Mouse (Mus musculus) limb, embryonic 11.5 days (tissue): ENCODE data around the gene Strc. TPM values are rescaled to one million over a fixed set of nuclear protein-coding genes. Genes with fewer than 3 reads are reported as not detected.
"Not testable (repeated sequence)": the region's sequence is repeated elsewhere in the genome, so short reads cannot be mapped to it uniquely, and the experiment has no call there.

Experiments
- ATAC-seq: fragments of 200-750 bp; cut with Nextera tagmentation; 2 replicates; pipeline ENCODE4 v1.8.0; 2017; ENCODE audit warnings: low read depth; ENCODE audit not compliant: insufficient number of reproducible peaks, low FRiP score, low TSS enrichment
- DNase-seq: peaks from one replicate; pipeline ENCODE4 v3.0.0-alpha.2; 2015; ENCODE audit warnings: low spot score
- H3K27ac ChIP-seq: fragments of 300-500 bp; sonication (generic); replicated peaks from 2 replicates; pipeline ENCODE4 v1.5.1; 2014; ENCODE audit warnings: low read depth, mild to moderate bottlenecking, low read length
- H3K27me3 ChIP-seq: fragments of 300-500 bp; sonication (generic); 2 replicates; pipeline ENCODE4 v1.6.1; 2014; ENCODE audit warnings: mild to moderate bottlenecking, low read length, mixed read lengths; ENCODE audit not compliant: control insufficient read depth, insufficient read depth
- H3K36me3 ChIP-seq: fragments of 300-500 bp; sonication (generic); 2 replicates; pipeline ENCODE4 v1.6.1; 2014; ENCODE audit warnings: mild to moderate bottlenecking, low read length, moderate library complexity, mixed read lengths; ENCODE audit not compliant: control insufficient read depth, insufficient read depth
- H3K4me1 ChIP-seq: fragments of 300-500 bp; sonication (generic); 2 replicates; pipeline ENCODE4 v1.6.1; 2014; ENCODE audit warnings: low read length, mixed read lengths; ENCODE audit not compliant: control insufficient read depth, insufficient read depth
- H3K4me2 ChIP-seq: fragments of 300-500 bp; sonication (generic); 2 replicates; pipeline ENCODE4 v1.6.1; 2014; ENCODE audit warnings: low read depth, mild to moderate bottlenecking, moderate library complexity; ENCODE audit not compliant: severe bottlenecking
- H3K4me3 ChIP-seq: fragments of 300-500 bp; sonication (generic); 2 replicates; pipeline ENCODE4 v1.5.1; 2014; ENCODE audit warnings: low read depth, low read length
- H3K9ac ChIP-seq: fragments of 300-500 bp; sonication (generic); 2 replicates; pipeline ENCODE4 v1.6.1; 2014; ENCODE audit warnings: mild to moderate bottlenecking, low read length
- H3K9me3 ChIP-seq: fragments of 300-500 bp; sonication (generic); 2 replicates; pipeline ENCODE4 v1.6.1; 2016; ENCODE audit warnings: low read length; ENCODE audit not compliant: control insufficient read depth
- WGBS: fragments of 180-500 bp; shearing (Covaris S2); extraction: QIAGEN DNeasy Blood & Tissue Kit; methylation state at CpG from one replicate; pipeline ENCODE4 v1.1.7; 2014; 5-methylcytosine and 5-hydroxymethylcytosine counted together
- polyA plus RNA-seq: library from polyadenylated mRNA; unstranded; fragments of >200 nt; fragmentation: Nextera tagmentation; extraction: Ambion mirVana; gene quantifications from 2 replicates; pipeline ENCODE4 v1.2.1, GENCODE M21; 2014

The Strc gene
- not detected in 2 replicates for polyA plus RNA-seq

DNA sequence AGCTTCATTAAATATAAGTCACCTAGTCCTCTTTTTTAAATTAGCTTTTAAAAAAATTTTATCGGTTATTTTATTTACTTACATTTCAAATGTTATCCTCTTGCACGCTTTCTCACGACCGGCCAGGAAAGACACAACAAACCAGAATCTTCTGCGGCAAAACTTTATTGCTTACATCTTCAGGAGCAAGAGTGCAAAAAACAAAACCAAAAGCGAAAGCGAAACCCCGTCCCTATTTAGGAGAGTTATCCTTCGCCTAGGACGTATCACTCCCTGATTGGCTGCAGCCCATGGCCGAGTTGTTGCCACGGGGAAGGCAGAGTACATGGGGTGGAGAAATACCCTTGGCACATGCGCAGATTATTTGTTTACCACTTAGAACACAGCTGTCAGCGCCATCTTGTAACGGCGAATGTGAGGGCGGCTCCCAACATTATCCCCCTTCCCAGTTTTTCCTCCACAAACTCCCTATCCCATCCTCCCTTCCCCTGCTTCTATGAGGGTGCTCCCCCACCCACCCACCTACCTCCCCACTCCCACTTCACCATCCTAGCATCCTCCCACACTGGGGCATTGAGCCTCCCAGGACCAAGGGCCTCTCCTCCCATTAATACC, at the start of gene Strc:
Gene Strc, minus strand, starts transcription at position 208 of the 615 bp plus-strand sequence.
- H3K27me3 ChIP-seq, ATAC-seq, H3K27ac ChIP-seq, H3K9me3 ChIP-seq, H3K9ac ChIP-seq, H3K4me3 ChIP-seq, H3K36me3 ChIP-seq, DNase-seq, H3K4me2 ChIP-seq, H3K4me1 ChIP-seq: not testable (repeated sequence)
- WGBS, result 96% methylated on average over 14 of the region's 17 CpGs

- Histone ChIP-seq H3K9me3 (no peaks in the 10 kb centered on the region), H3K4me2 (no peak overlapping the region), H3K36me3 (peaks cover 44% of the 10 kb centered on the region; the same call in 1 of the 2 replicates), H3K27ac (no peak overlapping the region), H3K4me3 (no peak overlapping the region), H3K4me1 (no peaks in the 10 kb centered on the region), H3K9ac (no peak overlapping the region), H3K27me3 (no peaks in the 10 kb centered on the region)
- 100% methylated on average over 1 of the region's 1 CpGs for WGBS
- no peak for DNase-seq
- no peak for ATAC-seq
These were observed 47.9 kb upstream of the Strc start for GRCm38 (mm10) chr2:121434854-121435253.

- Histone ChIP-seq H3K27ac (no peak overlapping the region), H3K36me3 (peaks cover 24% of the 10 kb centered on the region), H3K4me3 (no peak overlapping the region), H3K27me3 (no peaks in the 10 kb centered on the region), H3K9ac (no peak overlapping the region), H3K9me3 (no peaks in the 10 kb centered on the region), H3K4me1 (no peaks in the 10 kb centered on the region), H3K4me2 (no peak overlapping the region)
- ATAC-seq (no peak), DNase-seq (no peak)
- 96% methylated on average over 2 of the region's 2 CpGs for WGBS
These were observed 38.9 kb upstream of the Strc start for GRCm38 (mm10) chr2:121425890-121426289.

GRCm38 (mm10) chr2:121423166-121423565, 36.2 kb upstream of the Strc start:
- DNase-seq (no peak), ATAC-seq (no peak)
- peaks cover 18% of the 10 kb centered on the region; the same call in 1 of the 2 replicates for H3K36me3 ChIP-seq
- H3K27me3 ChIP-seq, result no peaks in the 10 kb centered on the region
- no peak overlapping the region for H3K9ac ChIP-seq
- no peak overlapping the region for H3K27ac ChIP-seq
- no peaks in the 10 kb centered on the region for H3K9me3 ChIP-seq
- no peak overlapping the region for H3K4me2 ChIP-seq
- 96% methylated on average over 2 of the region's 2 CpGs for WGBS
- no peak overlapping the region for H3K4me3 ChIP-seq
- no peaks in the 10 kb centered on the region for H3K4me1 ChIP-seq

GRCm38 (mm10) chr2:121418476-121418875, 31.5 kb upstream of the Strc start:
- H3K4me3 ChIP-seq, result no peak overlapping the region
- no peak overlapping the region for H3K9ac ChIP-seq
- H3K36me3 ChIP-seq, result peaks cover 16% of the 10 kb centered on the region; the same call in 1 of the 2 replicates

DNA sequence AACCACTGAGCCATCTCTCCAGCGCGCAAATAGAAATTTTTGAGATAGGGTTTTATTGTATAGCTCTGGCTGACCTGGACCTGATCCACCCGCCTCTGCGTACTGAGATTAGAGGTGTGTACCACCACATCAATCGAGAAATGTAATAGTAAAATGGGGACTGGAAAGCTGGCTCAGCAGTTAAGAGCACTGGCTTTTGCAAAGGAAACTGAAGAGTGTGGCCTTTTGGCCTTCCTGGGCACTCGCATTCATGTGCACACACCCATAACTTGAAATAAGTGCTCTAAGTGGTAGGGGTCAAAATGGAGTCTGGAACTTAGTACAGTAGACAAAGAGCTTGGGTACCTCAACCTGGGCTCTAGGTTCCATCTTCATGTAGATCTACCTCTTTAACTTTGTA, 29.4 kb upstream of the Strc start:
- H3K36me3 ChIP-seq, result peaks cover 10% of the 10 kb centered on the region; the same call in 1 of the 2 replicates
- peaks cover 6% of the 10 kb centered on the region; the same call in 1 of the 2 replicates for H3K4me1 ChIP-seq
- ATAC-seq (no peak), DNase-seq (no peak)
- no peaks in the 10 kb centered on the region for H3K9me3 ChIP-seq
- no peak overlapping the region for H3K27ac ChIP-seq
- no peak overlapping the region for H3K4me3 ChIP-seq
- H3K4me2 ChIP-seq, result no peak overlapping the region
- 91% methylated on average over 6 of the region's 6 CpGs for WGBS
- H3K9ac ChIP-seq, result no peak overlapping the region
- no peaks in the 10 kb centered on the region for H3K27me3 ChIP-seq

More at GRCm38 (mm10) chr2:121418476-121418875, 31.5 kb upstream of the Strc start:
- ATAC-seq (no peak), DNase-seq (no peak)
- Histone ChIP-seq H3K27ac (no peak overlapping the region), H3K4me2 (no peak overlapping the region), H3K9me3 (no peaks in the 10 kb centered on the region), H3K4me1 (peaks cover 6% of the 10 kb centered on the region; the same call in 1 of the 2 replicates), H3K27me3 (no peaks in the 10 kb centered on the region)
- WGBS, result 97% methylated on average over 3 of the region's 3 CpGs

- no peak for DNase-seq
- H3K4me2 ChIP-seq, result peak overlapping the region; percentile 64
- H3K9me3 ChIP-seq, result no peaks in the 10 kb centered on the region
- H3K36me3 ChIP-seq, result peaks cover 7% of the 10 kb centered on the region; the same call in 1 of the 2 replicates
- H3K27ac ChIP-seq, result no peak overlapping the region
- peaks cover 6% of the 10 kb centered on the region; the same call in 1 of the 2 replicates for H3K4me1 ChIP-seq
- 91% methylated on average over 3 of the region's 3 CpGs for WGBS
- H3K4me3 ChIP-seq, result peak overlapping the region; percentile 100
- no peak overlapping the region for H3K9ac ChIP-seq
- ATAC-seq, result no peak
- H3K27me3 ChIP-seq, result no peaks in the 10 kb centered on the region
These were observed 28.6 kb upstream of the Strc start for GRCm38 (mm10) chr2:121415591-121415990.

- peak overlapping the region; percentile 100 for H3K4me3 ChIP-seq
- no peaks in the 10 kb centered on the region for H3K27me3 ChIP-seq
- 70% methylated on average over 3 of the region's 3 CpGs for WGBS
- DNase-seq (no peak), ATAC-seq (no peak)
- no peak overlapping the region for H3K27ac ChIP-seq
- H3K9ac ChIP-seq, result peak overlapping the region; percentile 36; the same call in 1 of the 2 replicates
- peaks cover 5% of the 10 kb centered on the region; the same call in 1 of the 2 replicates for H3K36me3 ChIP-seq
- H3K4me1 ChIP-seq, result peaks cover 6% of the 10 kb centered on the region; the same call in 1 of the 2 replicates
- no peaks in the 10 kb centered on the region for H3K9me3 ChIP-seq
- H3K4me2 ChIP-seq, result peak overlapping the region; percentile 64
These were observed 28.1 kb upstream of the Strc start for GRCm38 (mm10) chr2:121415103-121415502.
